Mouse (Mus musculus) myocyte (in vitro differentiated cells): ENCODE measurements around the gene Arid1b.

ENCODE experiments used
- CEBPB ChIP-seq: IDR thresholded peaks from 2 replicates; pipeline ENCODE4 v1.6.1; 2011; ENCODE audit warnings: mild to moderate bottlenecking, moderate library complexity; ENCODE audit not compliant: poor library complexity, insufficient read depth, severe bottlenecking
- E2F4 ChIP-seq: IDR thresholded peaks from one replicate; pipeline ENCODE4 v1.6.1; 2011; ENCODE audit warnings: mild to moderate bottlenecking, control low read depth, moderate library complexity; ENCODE audit not compliant: insufficient read depth
- MAX ChIP-seq: IDR thresholded peaks from one replicate; pipeline ENCODE4 v1.6.1; 2011; ENCODE audit warnings: low read depth, mild to moderate bottlenecking, control low read depth
- MYOD1 ChIP-seq, 3 experiments: IDR thresholded peaks; one replicate each; pipeline ENCODE4 v1.6.1; 2011; ENCODE audit warnings: control low read depth in 2 of 3, low read depth in 2 of 3, mild to moderate bottlenecking in 2 of 3, moderate library complexity in 1 of 3; ENCODE audit not compliant: insufficient read length in 2 of 3, control insufficient read depth in 1 of 3
- MYOG ChIP-seq, 3 experiments: IDR thresholded peaks; one replicate each; pipeline ENCODE4 v1.6.1; 2011; ENCODE audit warnings: control low read depth in 2 of 3, low read depth in 2 of 3, mild to moderate bottlenecking in 2 of 3; ENCODE audit not compliant: insufficient read length in 2 of 3, control insufficient read depth in 1 of 3, insufficient read depth in 1 of 3
- POLR2A ChIP-seq: IDR thresholded peaks from one replicate; pipeline ENCODE4 v1.6.1; 2011; ENCODE audit warnings: low read depth, mild to moderate bottlenecking, control low read depth, moderate library complexity; ENCODE audit not compliant: insufficient read length
- POLR2AphosphoS2 ChIP-seq: IDR thresholded peaks from one replicate; pipeline ENCODE4 v1.6.1; 2011; ENCODE audit warnings: low read depth, control low read depth; ENCODE audit not compliant: insufficient read length
- SRF ChIP-seq: IDR thresholded peaks from one replicate; pipeline ENCODE4 v1.6.1; 2011; ENCODE audit warnings: low read depth; ENCODE audit not compliant: control insufficient read depth, insufficient read length
- USF1 ChIP-seq: IDR thresholded peaks from one replicate; pipeline ENCODE4 v1.6.1; 2011; ENCODE audit warnings: low read depth, mild to moderate bottlenecking, control low read depth, moderate library complexity

DNA sequence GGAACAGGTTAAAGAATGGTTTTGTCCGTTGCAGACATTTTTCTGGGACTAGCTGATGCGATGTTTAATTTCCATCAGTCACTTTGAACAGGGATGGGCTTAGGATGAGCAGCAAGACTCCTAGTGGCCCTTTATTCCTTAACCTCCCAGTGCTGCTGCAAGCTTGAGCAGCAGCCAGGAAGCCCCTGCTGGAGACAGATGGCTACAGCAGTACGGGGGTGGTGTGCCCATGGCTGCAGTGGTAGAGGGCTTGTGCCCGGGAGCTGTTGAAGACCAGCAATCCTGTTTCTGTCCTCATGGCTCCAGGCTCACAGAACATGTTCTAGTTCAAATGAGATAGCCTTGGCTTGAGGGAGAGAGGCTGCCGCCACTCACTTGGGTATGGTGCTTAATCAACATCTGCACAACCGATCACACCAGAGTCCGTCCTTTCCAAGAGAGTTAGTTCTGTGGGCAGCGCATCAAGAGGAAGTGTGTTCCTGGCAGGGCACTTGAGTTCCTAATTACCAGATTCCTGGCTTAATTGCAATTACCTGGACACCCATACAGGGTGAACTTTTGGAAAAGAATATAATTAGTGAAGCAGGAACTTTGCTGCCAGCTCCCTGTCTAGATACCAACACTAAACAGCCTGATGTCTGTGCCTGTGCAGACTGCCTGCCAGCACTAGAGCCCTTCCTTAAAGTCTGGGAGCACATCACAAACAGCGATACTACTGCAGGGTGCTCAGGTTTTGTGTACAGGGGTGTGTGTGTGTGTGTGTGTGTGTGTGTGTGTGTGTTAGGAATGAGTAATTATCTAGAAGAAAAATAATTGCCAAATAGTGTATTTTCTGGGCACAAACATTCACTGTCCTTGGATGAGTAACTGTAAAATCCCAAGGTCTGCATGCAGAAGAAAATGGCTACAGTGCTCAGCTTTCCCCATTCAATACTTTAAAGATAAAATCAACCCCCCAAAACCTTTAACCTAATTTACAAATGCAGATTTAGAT is 224.0 kb downstream of the Arid1b start:
- TF ChIP-seq POLR2A = no peak
- TF ChIP-seq USF1 = no peak
- no peak for TF ChIP-seq MYOG (IDR thresholded peaks at IDR 0.05; ENCODE audit: control insufficient read depth in 1 of 3, insufficient read depth in 1 of 3, insufficient read length in 2 of 3, low read depth in 2 of 3)
- no peak for TF ChIP-seq MAX
- no peak for TF ChIP-seq SRF
- no peak for TF ChIP-seq MYOD1 (IDR thresholded peaks at IDR 0.05; ENCODE audit: control insufficient read depth in 1 of 3, insufficient read length in 2 of 3, low read depth in 2 of 3)
- no peak for TF ChIP-seq E2F4
- no peak for TF ChIP-seq POLR2AphosphoS2
- no peak for TF ChIP-seq CEBPB
